Mouse (Mus musculus) cortical plate, adult 2 months (tissue): ENCODE measurements around the gene Micu1.

ENCODE experiments used
- CTCF ChIP-seq: fragments of 200-500 bp; IDR thresholded peaks from 2 replicates; pipeline ENCODE4 v1.5.1; 2011; ENCODE audit warnings: mild to moderate bottlenecking, control low read depth, low read length; ENCODE audit not compliant: insufficient read depth; ENCODE audit errors: extremely low read depth
- POLR2A ChIP-seq: fragments of 200-500 bp; IDR thresholded peaks from 2 replicates; pipeline ENCODE4 v1.6.1; 2011; ENCODE audit warnings: mild to moderate bottlenecking, low read length, control low read depth; ENCODE audit not compliant: insufficient read depth; ENCODE audit errors: extremely low read depth

DNA sequence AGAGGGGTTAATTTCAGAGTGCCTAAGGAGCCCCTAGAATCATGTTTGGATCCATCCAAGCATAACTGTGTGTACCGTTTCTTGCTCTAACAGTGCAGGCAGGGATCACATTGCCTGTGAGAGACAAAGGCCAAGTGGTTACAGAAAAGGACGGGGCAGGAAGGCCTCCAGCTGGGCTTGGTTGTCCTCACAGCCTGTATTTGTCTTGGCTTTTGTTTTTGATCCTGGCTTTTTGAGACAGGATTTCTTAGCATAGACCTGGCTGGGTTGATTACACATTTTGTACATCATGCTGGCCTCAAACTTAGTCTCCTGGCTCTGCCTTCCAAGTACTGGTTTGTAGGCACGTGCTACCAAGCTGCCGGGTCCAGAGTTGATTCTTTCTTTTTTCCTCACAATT is 93.6 kb downstream of the Micu1 start:
- no peak for TF ChIP-seq POLR2A
- TF ChIP-seq CTCF: no peak
